Mouse (Mus musculus): ENCODE measurements around the gene Olfr559.

GRCm38 (mm10) chr7:102727391-102727790 lies at the start of gene Olfr559:
- no peak for TF ChIP-seq USF1 (IDR thresholded peaks at IDR 0.05; ENCODE audit: low read depth)
- TF ChIP-seq CTCF (IDR thresholded peaks at IDR 0.05; ENCODE audit: control insufficient read depth, insufficient read depth, insufficient read length): no peak
- no peak for TF ChIP-seq MYOG (IDR thresholded peaks at IDR 0.05; ENCODE audit: control insufficient read depth, extremely low read depth, insufficient read length)
- no peak for TF ChIP-seq CEBPB (IDR thresholded peaks at IDR 0.05; ENCODE audit: low read depth)
- no peak for TF ChIP-seq MYOD1 (IDR thresholded peaks at IDR 0.05; ENCODE audit: control insufficient read depth, insufficient read length, low read depth)
- TF ChIP-seq MAX (IDR thresholded peaks at IDR 0.05): no peak

All from C2C12 (cell line).